Mouse (Mus musculus) testis, adult 2 months (tissue): ENCODE data around the gene Ccl12.

ENCODE experiments used
- CTCF ChIP-seq: fragments of 200-500 bp; IDR thresholded peaks from 2 replicates; pipeline ENCODE4 v1.5.1; 2012; ENCODE audit warnings: low read depth, mild to moderate bottlenecking, inconsistent platforms, low read length, moderate library complexity; ENCODE audit not compliant: control insufficient read depth, insufficient read depth, insufficient replicate concordance
- POLR2A ChIP-seq: fragments of 200-500 bp; IDR thresholded peaks from 2 replicates; pipeline ENCODE4 v1.6.1; 2012; ENCODE audit warnings: low read depth, mild to moderate bottlenecking, inconsistent platforms, low read length, moderate library complexity; ENCODE audit not compliant: control insufficient read depth

DNA sequence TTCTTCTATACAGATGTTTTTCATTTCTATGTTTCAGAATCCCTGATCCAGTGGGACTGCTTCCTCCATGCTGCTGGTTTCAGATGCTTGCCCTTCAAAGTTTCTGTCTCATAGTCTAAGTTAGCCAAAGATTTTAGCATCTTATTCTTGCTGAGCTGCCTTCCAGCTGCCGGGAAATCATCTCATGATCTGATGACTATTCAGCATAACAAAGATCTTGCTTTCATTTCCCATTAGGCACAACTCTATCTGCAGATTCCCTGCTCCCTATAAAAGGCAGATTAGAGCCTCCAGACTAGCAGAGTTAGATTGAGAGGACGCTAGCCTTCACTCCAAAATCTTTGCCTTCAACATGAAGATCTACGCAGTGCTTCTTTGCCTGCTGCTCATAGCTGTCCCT lies 13.2 kb downstream of the Ccl12 start, which contains the start of gene Ccl8:
- TF ChIP-seq POLR2A (no peak), CTCF (no peak)
